Mouse (Mus musculus) spleen, postnatal 36 days (tissue): Measurements from ENCODE around the gene Exosc10.

Experiments
- DNase-seq, 2 experiments: peaks; one replicate each; pipeline ENCODE4 v3.0.0; 2022; ENCODE audit warnings: low spot score in 2 of 2, mixed read lengths in 1 of 2

The Exosc10 gene

GRCm38 (mm10) chr4:148604541-148605165 is 46.4 kb downstream of the Exosc10 start:
- peak; percentile 50 for DNase-seq

GRCm38 (mm10) chr4:148607758-148608157 is 49.5 kb downstream of the Exosc10 start:
- DNase-seq: peak; percentile 66

- DNase-seq: no peak
These were observed 51.6 kb downstream of the Exosc10 start for GRCm38 (mm10) chr4:148609805-148610204.

- no peak for DNase-seq
These were observed 52.6 kb downstream of the Exosc10 start for GRCm38 (mm10) chr4:148610631-148611364.

- DNase-seq: no peak
These were observed 54.3 kb downstream of the Exosc10 start for GRCm38 (mm10) chr4:148612557-148612956.

- no peak for DNase-seq
These were observed 55.5 kb downstream of the Exosc10 start for GRCm38 (mm10) chr4:148613738-148614137.

- DNase-seq: no peak
These were observed 61.6 kb downstream of the Exosc10 start for GRCm38 (mm10) chr4:148619805-148620204.

- DNase-seq: no peak
These were observed 62.5 kb downstream of the Exosc10 start for GRCm38 (mm10) chr4:148620718-148621117.

GRCm38 (mm10) chr4:148622485-148622884 is 64.3 kb downstream of the Exosc10 start:
- no peak for DNase-seq

- no peak for DNase-seq
These were observed 65.4 kb downstream of the Exosc10 start for GRCm38 (mm10) chr4:148623609-148624008.

- no peak for DNase-seq
These were observed 66.8 kb downstream of the Exosc10 start for GRCm38 (mm10) chr4:148625010-148625409.

- DNase-seq: peak; percentile 16 to 19
These were observed 67.8 kb downstream of the Exosc10 start for GRCm38 (mm10) chr4:148625756-148626622.

- peak; percentile 95 for DNase-seq
These were observed 68.5 kb downstream of the Exosc10 start, which contains the start of gene Tardbp for GRCm38 (mm10) chr4:148626623-148627185. Gene Tardbp (minus strand): TSS chr4:148627019.

- DNase-seq: no peak
These were observed 69.0 kb downstream of the Exosc10 start for GRCm38 (mm10) chr4:148627246-148627645.
